Mouse (Mus musculus) ES-CJ7 (cell line): ENCODE results near the gene Pdpk1.
A peak's percentile ranks its signal among the peaks of the same experiment; 100 is the strongest.
"Not testable (repeated sequence)": the region's sequence is repeated elsewhere in the genome, so short reads cannot be mapped to it uniquely, and the experiment has no call there.

Experiments
- DNase-seq: peaks from one replicate; pipeline ENCODE4 v3.0.0; 2011; ENCODE audit warnings: low read depth, low spot score

Pdpk1 gene

GRCm38 (mm10) chr17:24163176-24163962, 12.6 kb upstream of the Pdpk1 start, which contains the start of gene Amdhd2:
Gene Amdhd2, minus strand, starts transcription at chr17:24163766.
- peak; percentile 98 for DNase-seq

- peak; percentile 36 for DNase-seq
These were observed 12.0 kb upstream of the Pdpk1 start for GRCm38 (mm10) chr17:24162584-24163175.

GRCm38 (mm10) chr17:24161466-24161865, 10.7 kb upstream of the Pdpk1 start:
- DNase-seq: no peak

GRCm38 (mm10) chr17:24157526-24157925, 6.8 kb upstream of the Pdpk1 start:
- no peak for DNase-seq

- DNase-seq: no peak
These were observed 6.4 kb upstream of the Pdpk1 start for GRCm38 (mm10) chr17:24157121-24157520.

- no peak for DNase-seq
These were observed 5.7 kb upstream of the Pdpk1 start for GRCm38 (mm10) chr17:24156394-24156793.

GRCm38 (mm10) chr17:24155742-24156141, 5.0 kb upstream of the Pdpk1 start:
- no peak for DNase-seq

- no peak for DNase-seq
These were observed 3.7 kb upstream of the Pdpk1 start for GRCm38 (mm10) chr17:24154463-24154862.

GRCm38 (mm10) chr17:24151890-24152563, 1.3 kb upstream of the Pdpk1 start:
- DNase-seq: peak; percentile 95

- DNase-seq: peak; percentile 59
These were observed 658 bp upstream of the Pdpk1 start for GRCm38 (mm10) chr17:24151382-24151781.

GRCm38 (mm10) chr17:24149421-24149820, 1.3 kb downstream of the Pdpk1 start:
- DNase-seq: no peak

- no peak for DNase-seq
These were observed 7.8 kb downstream of the Pdpk1 start for GRCm38 (mm10) chr17:24142897-24143296.

- DNase-seq: peak; percentile 95
These were observed 9.3 kb downstream of the Pdpk1 start for GRCm38 (mm10) chr17:24141425-24141920.

- DNase-seq: no peak
These were observed 9.8 kb downstream of the Pdpk1 start for GRCm38 (mm10) chr17:24140845-24141424.

GRCm38 (mm10) chr17:24139968-24140367, 10.8 kb downstream of the Pdpk1 start:
- DNase-seq: no peak

- DNase-seq: peak; percentile 72
These were observed 11.5 kb downstream of the Pdpk1 start for GRCm38 (mm10) chr17:24139256-24139655.

GRCm38 (mm10) chr17:24137226-24137880, 13.4 kb downstream of the Pdpk1 start:
- DNase-seq: no peak

GRCm38 (mm10) chr17:24134062-24134461, 16.7 kb downstream of the Pdpk1 start:
- DNase-seq: peak; percentile 75

GRCm38 (mm10) chr17:24132919-24133318, 17.8 kb downstream of the Pdpk1 start:
- DNase-seq: not testable (repeated sequence)

GRCm38 (mm10) chr17:24131570-24131969, 19.2 kb downstream of the Pdpk1 start:
- DNase-seq: peak; percentile 69

- not testable (repeated sequence) for DNase-seq
These were observed 21.5 kb downstream of the Pdpk1 start for GRCm38 (mm10) chr17:24129246-24129645.
